Mouse (Mus musculus): ENCODE data around the gene Gm17581. TPM values are rescaled to one million over a fixed set of nuclear protein-coding genes. Genes with fewer than 3 reads are reported as not detected.

Gene Gm17581
- polyA plus RNA-seq, 1 experiment from 2014 or later = not detected

GRCm38 (mm10) chr2:155774927-155775684 is 39.4 kb upstream of the Gm17581 start, which contains the start of gene Mmp24:
Gene Mmp24, plus strand, starts transcription at chr2:155775342.
- Histone ChIP-seq H3K4me2 (ENCODE audit: low read length) (peak within 1 kb of the TSS; percentile 75), H3K4me1 (ENCODE audit: control insufficient read depth, insufficient read depth, low read depth, low read length) (peaks cover 26% of the 10 kb centered on the region), H3K4me3 (ENCODE audit: low read length) (peak within 1 kb of the TSS; percentile 83), H3K27ac (ENCODE audit: low read depth, low read length) (peak within 1 kb of the TSS; percentile 94), H3K9me3 (ENCODE audit: control insufficient read depth, low read length) (no peaks in the 10 kb centered on the region), H3K27me3 (replicated peaks; ENCODE audit: control insufficient read depth, insufficient read depth, low read length) (peaks cover 3% of the 10 kb centered on the region; the same call in 1 of the 2 replicates), H3K36me3 (ENCODE audit: control insufficient read depth, insufficient read depth, low read length) (no peaks in the 10 kb centered on the region), H3K9ac (ENCODE audit: low read depth, low read length) (peak within 1 kb of the TSS; percentile 95)
- 3% methylated on average over 29 of the region's 100 CpGs for WGBS
- ATAC-seq = peak; percentile 43; the same call in 1 of the 2 replicates

GRCm38 (mm10) chr2:155774261-155774926 is 38.7 kb upstream of the Gm17581 start:
- Histone ChIP-seq H3K27me3 (replicated peaks; ENCODE audit: control insufficient read depth, insufficient read depth, low read length) (peaks cover 3% of the 10 kb centered on the region; the same call in 1 of the 2 replicates), H3K4me2 (ENCODE audit: low read length) (peak overlapping the region; percentile 75), H3K9ac (ENCODE audit: low read depth, low read length) (no peak overlapping the region), H3K4me1 (ENCODE audit: control insufficient read depth, insufficient read depth, low read depth, low read length) (peaks cover 26% of the 10 kb centered on the region), H3K27ac (ENCODE audit: low read depth, low read length) (no peak overlapping the region), H3K36me3 (ENCODE audit: control insufficient read depth, insufficient read depth, low read length) (no peaks in the 10 kb centered on the region), H3K4me3 (ENCODE audit: low read length) (peak overlapping the region; percentile 83), H3K9me3 (ENCODE audit: control insufficient read depth, low read length) (no peaks in the 10 kb centered on the region)
- ATAC-seq = no peak
- WGBS = 59% methylated on average over 11 of the region's 11 CpGs

- 71% methylated on average over 4 of the region's 4 CpGs for WGBS
- Histone ChIP-seq H3K36me3 (ENCODE audit: control insufficient read depth, insufficient read depth, low read length) (no peaks in the 10 kb centered on the region), H3K4me1 (ENCODE audit: control insufficient read depth, insufficient read depth, low read depth, low read length) (peaks cover 21% of the 10 kb centered on the region), H3K4me2 (ENCODE audit: low read length) (no peak overlapping the region), H3K9me3 (ENCODE audit: control insufficient read depth, low read length) (no peaks in the 10 kb centered on the region), H3K4me3 (ENCODE audit: low read length) (no peak overlapping the region), H3K9ac (ENCODE audit: low read depth, low read length) (no peak overlapping the region), H3K27ac (ENCODE audit: low read depth, low read length) (no peak overlapping the region), H3K27me3 (replicated peaks; ENCODE audit: control insufficient read depth, insufficient read depth, low read length) (peaks cover 3% of the 10 kb centered on the region; the same call in 1 of the 2 replicates)
- ATAC-seq = no peak
Measured at GRCm38 (mm10) chr2:155773664-155774063, 38.0 kb upstream of the Gm17581 start.

- Histone ChIP-seq H3K4me3 (ENCODE audit: low read length) (no peak overlapping the region), H3K4me1 (ENCODE audit: control insufficient read depth, insufficient read depth, low read depth, low read length) (no peaks in the 10 kb centered on the region), H3K9me3 (ENCODE audit: control insufficient read depth, low read length) (no peaks in the 10 kb centered on the region), H3K27me3 (replicated peaks; ENCODE audit: control insufficient read depth, insufficient read depth, low read length) (0 out of 2 replicates have a peak, but pooled peaks cover 2% of the 10 kb centered on the region), H3K27ac (ENCODE audit: low read depth, low read length) (no peak overlapping the region), H3K4me2 (ENCODE audit: low read length) (no peak overlapping the region), H3K36me3 (ENCODE audit: control insufficient read depth, insufficient read depth, low read length) (no peaks in the 10 kb centered on the region), H3K9ac (ENCODE audit: low read depth, low read length) (no peak overlapping the region)
- ATAC-seq = peak; percentile 84; the same call in 1 of the 2 replicates
- WGBS = 58% methylated on average over 13 of the region's 13 CpGs
Measured at GRCm38 (mm10) chr2:155764679-155765418, 29.2 kb upstream of the Gm17581 start.

- Histone ChIP-seq H3K36me3 (ENCODE audit: control insufficient read depth, insufficient read depth, low read length) (no peaks in the 10 kb centered on the region), H3K27ac (ENCODE audit: low read depth, low read length) (no peak overlapping the region), H3K9me3 (ENCODE audit: control insufficient read depth, low read length) (no peaks in the 10 kb centered on the region), H3K4me3 (ENCODE audit: low read length) (no peak overlapping the region), H3K4me2 (ENCODE audit: low read length) (no peak overlapping the region), H3K9ac (ENCODE audit: low read depth, low read length) (no peak overlapping the region), H3K27me3 (replicated peaks; ENCODE audit: control insufficient read depth, insufficient read depth, low read length) (no peaks in the 10 kb centered on the region), H3K4me1 (ENCODE audit: control insufficient read depth, insufficient read depth, low read depth, low read length) (no peaks in the 10 kb centered on the region)
- WGBS = 63% methylated on average over 14 of the region's 14 CpGs
- no peak for ATAC-seq
Measured at GRCm38 (mm10) chr2:155756855-155757566, 21.3 kb upstream of the Gm17581 start.

GRCm38 (mm10) chr2:155755746-155756145 is 20.1 kb upstream of the Gm17581 start:
- H3K27ac ChIP-seq (ENCODE audit: low read depth, low read length) = no peak overlapping the region
- no peak overlapping the region for H3K4me2 ChIP-seq (ENCODE audit: low read length)
- no peak overlapping the region for H3K9ac ChIP-seq (ENCODE audit: low read depth, low read length)
- peaks cover 5% of the 10 kb centered on the region for H3K4me1 ChIP-seq (ENCODE audit: control insufficient read depth, insufficient read depth, low read depth, low read length)
- no peaks in the 10 kb centered on the region for H3K9me3 ChIP-seq (ENCODE audit: control insufficient read depth, low read length)
- no peak for ATAC-seq
- H3K4me3 ChIP-seq (ENCODE audit: low read length) = no peak overlapping the region
- H3K27me3 ChIP-seq (replicated peaks; ENCODE audit: control insufficient read depth, insufficient read depth, low read length) = peaks cover 3% of the 10 kb centered on the region; the same call in 1 of the 2 replicates
- no peaks in the 10 kb centered on the region for H3K36me3 ChIP-seq (ENCODE audit: control insufficient read depth, insufficient read depth, low read length)
- 0% methylated on average over 1 of the region's 1 CpGs for WGBS

- 5% methylated on average over 25 of the region's 25 CpGs for WGBS
- Histone ChIP-seq H3K36me3 (ENCODE audit: control insufficient read depth, insufficient read depth, low read length) (no peaks in the 10 kb centered on the region), H3K4me3 (ENCODE audit: low read length) (peak within 1 kb of the TSS; percentile 34), H3K4me1 (ENCODE audit: control insufficient read depth, insufficient read depth, low read depth, low read length) (peaks cover 6% of the 10 kb centered on the region), H3K27me3 (replicated peaks; ENCODE audit: control insufficient read depth, insufficient read depth, low read length) (peaks cover 3% of the 10 kb centered on the region; the same call in 1 of the 2 replicates), H3K4me2 (ENCODE audit: low read length) (peak within 1 kb of the TSS; percentile 62), H3K27ac (ENCODE audit: low read depth, low read length) (no peak within 1 kb of the TSS), H3K9me3 (ENCODE audit: control insufficient read depth, low read length) (no peaks in the 10 kb centered on the region), H3K9ac (ENCODE audit: low read depth, low read length) (peak within 1 kb of the TSS; percentile 48)
- ATAC-seq = no peak
Measured at GRCm38 (mm10) chr2:155751014-155751786, 15.5 kb upstream of the Gm17581 start, which contains the start of gene Procr. Gene Procr, plus strand, starts transcription at chr2:155751117.

- no peaks in the 10 kb centered on the region for H3K36me3 ChIP-seq (ENCODE audit: control insufficient read depth, insufficient read depth, low read length)
- ATAC-seq = no peak
- 80% methylated on average over 4 of the region's 4 CpGs for WGBS
Measured at GRCm38 (mm10) chr2:155749394-155749793, 13.7 kb upstream of the Gm17581 start.

More at GRCm38 (mm10) chr2:155749394-155749793, 13.7 kb upstream of the Gm17581 start:
- H3K27ac ChIP-seq (ENCODE audit: low read depth, low read length) = no peak overlapping the region
- peaks cover 3% of the 10 kb centered on the region; the same call in 1 of the 2 replicates for H3K27me3 ChIP-seq (replicated peaks; ENCODE audit: control insufficient read depth, insufficient read depth, low read length)
- no peaks in the 10 kb centered on the region for H3K9me3 ChIP-seq (ENCODE audit: control insufficient read depth, low read length)
- H3K4me1 ChIP-seq (ENCODE audit: control insufficient read depth, insufficient read depth, low read depth, low read length) = peaks cover 6% of the 10 kb centered on the region
- H3K4me3 ChIP-seq (ENCODE audit: low read length) = no peak overlapping the region
- no peak overlapping the region for H3K9ac ChIP-seq (ENCODE audit: low read depth, low read length)
- H3K4me2 ChIP-seq (ENCODE audit: low read length) = no peak overlapping the region
